Mouse (Mus musculus): ENCODE data around the gene Tecr.

- no peak for TF ChIP-seq CTCF (IDR thresholded peaks at IDR 0.05; ENCODE audit: low read depth)
- TF ChIP-seq EP300 (IDR thresholded peaks at IDR 0.05; ENCODE audit: low read depth) = no peak
Observed at GRCm38 (mm10) chr8:83602650-83603029, 5.1 kb downstream of the Tecr start.

Measured in heart, postnatal 0 days (tissue).